Mouse (Mus musculus): ENCODE measurements around the gene Cfdp1. TPM values are rescaled to one million over a fixed set of nuclear protein-coding genes. Genes with fewer than 3 reads are reported as not detected.

The Cfdp1 gene
- polyA plus RNA-seq, 1 experiment from 2014 or later, result 217 TPM

DNA sequence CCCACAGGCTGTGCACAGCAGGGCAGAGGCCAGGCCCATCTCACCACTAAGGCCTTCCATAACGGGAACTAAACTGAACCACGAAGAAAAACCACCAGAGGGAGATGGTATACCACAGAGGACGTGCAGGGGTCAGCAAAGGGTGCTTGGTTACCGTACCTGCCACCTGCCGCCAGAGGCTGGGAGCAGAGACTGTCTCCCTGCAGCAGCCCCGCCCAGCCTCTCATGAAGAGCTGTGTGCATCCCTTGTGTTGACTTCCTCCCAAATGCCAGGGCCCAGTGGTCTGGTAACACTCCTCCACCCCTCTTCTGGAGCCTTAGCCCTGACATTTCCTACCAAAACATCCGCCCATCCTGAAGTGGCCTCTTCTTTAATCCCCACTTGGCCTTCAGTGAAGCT is 114.5 kb downstream of the Cfdp1 start:
- Histone ChIP-seq H3K27ac (peak overlapping the region; percentile 56), H3K4me3 (no peak overlapping the region), H3K27me3 (ENCODE audit: insufficient read depth, poor library complexity, severe bottlenecking) (no peaks in the 10 kb centered on the region), H3K36me3 (peaks cover 5% of the 10 kb centered on the region; the same call in 1 of the 2 replicates), H3K9me3 (no peaks in the 10 kb centered on the region), H3K4me1 (peaks cover 95% of the 10 kb centered on the region)
- WGBS, result 48% methylated on average over 7 of the region's 7 CpGs
- DNase-seq (ENCODE audit: low spot score), result no peak

DNA sequence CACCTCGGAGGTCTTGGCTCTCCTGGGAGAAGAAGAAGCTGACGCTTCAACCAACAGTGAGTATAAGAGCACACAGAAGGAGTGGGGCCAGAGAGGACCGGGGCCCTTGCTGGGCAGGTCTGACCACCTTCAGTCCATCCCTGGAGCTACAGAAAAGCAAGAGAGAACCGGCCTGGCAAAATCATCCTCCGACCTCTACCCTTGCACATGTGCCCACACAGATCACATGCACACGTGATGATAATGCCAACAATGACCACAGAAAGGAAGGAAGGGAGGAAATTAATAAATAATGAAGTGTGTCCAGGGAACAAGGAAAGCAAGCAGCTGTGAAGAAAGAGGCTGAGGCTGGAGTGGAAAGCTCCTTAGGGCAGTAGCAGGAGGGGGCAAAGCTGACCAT is 115.2 kb downstream of the Cfdp1 start:
- Histone ChIP-seq H3K9me3 (no peaks in the 10 kb centered on the region), H3K36me3 (peaks cover 5% of the 10 kb centered on the region; the same call in 1 of the 2 replicates), H3K4me3 (no peak overlapping the region), H3K27me3 (ENCODE audit: insufficient read depth, poor library complexity, severe bottlenecking) (no peaks in the 10 kb centered on the region), H3K4me1 (peaks cover 95% of the 10 kb centered on the region), H3K27ac (0 out of 2 replicates have a peak overlapping the region, but pooled peaks have one; percentile 56)
- 71% methylated on average over 6 of the region's 6 CpGs for WGBS
- no peak for DNase-seq (ENCODE audit: low spot score)

- peaks cover 5% of the 10 kb centered on the region; the same call in 1 of the 2 replicates for H3K36me3 ChIP-seq
- H3K9me3 ChIP-seq, result no peaks in the 10 kb centered on the region
- 0 out of 2 replicates have a peak overlapping the region, but pooled peaks have one; percentile 8 for H3K4me3 ChIP-seq
- H3K4me1 ChIP-seq, result peaks cover 92% of the 10 kb centered on the region
- H3K27me3 ChIP-seq (ENCODE audit: insufficient read depth, poor library complexity, severe bottlenecking), result no peaks in the 10 kb centered on the region
- no peak for DNase-seq (ENCODE audit: low spot score)
- H3K27ac ChIP-seq, result peak overlapping the region; percentile 95
- 45% methylated on average over 7 of the region's 7 CpGs for WGBS
These were observed 117.8 kb downstream of the Cfdp1 start for GRCm38 (mm10) chr8:111736321-111736720.

DNA sequence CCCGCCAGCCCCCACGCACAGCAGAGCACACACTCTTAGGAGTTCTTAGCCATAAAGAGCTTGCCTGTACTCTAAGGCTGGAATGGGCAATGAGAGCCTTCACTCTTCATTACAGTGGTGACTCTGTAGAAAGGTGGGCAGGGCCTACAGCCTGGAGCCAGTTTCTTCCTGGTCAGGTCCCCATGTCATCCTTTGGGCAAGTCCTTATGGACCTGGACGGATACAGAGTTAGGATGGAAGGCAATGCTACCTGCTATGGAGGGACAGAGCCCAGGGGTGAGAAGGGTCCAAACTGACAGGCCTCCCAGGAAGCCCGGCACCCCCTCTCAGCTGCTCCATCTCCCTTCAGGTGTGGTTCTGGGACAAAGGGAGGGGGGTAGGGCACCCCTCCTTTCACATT is 118.3 kb downstream of the Cfdp1 start:
- H3K9me3 ChIP-seq, result no peaks in the 10 kb centered on the region
- peaks cover 5% of the 10 kb centered on the region; the same call in 1 of the 2 replicates for H3K36me3 ChIP-seq
- DNase-seq (ENCODE audit: low spot score), result no peak
- H3K27ac ChIP-seq, result peak overlapping the region; percentile 95
- 72% methylated on average over 4 of the region's 4 CpGs for WGBS
- H3K4me1 ChIP-seq, result peaks cover 92% of the 10 kb centered on the region
- no peaks in the 10 kb centered on the region for H3K27me3 ChIP-seq (ENCODE audit: insufficient read depth, poor library complexity, severe bottlenecking)
- peak overlapping the region; percentile 37; the same call in 1 of the 2 replicates for H3K4me3 ChIP-seq

GRCm38 (mm10) chr8:111735335-111735761 is 118.7 kb downstream of the Cfdp1 start:
- H3K27ac ChIP-seq, result peak overlapping the region; percentile 95
- no peak for DNase-seq (ENCODE audit: low spot score)
- WGBS, result 32% methylated on average over 8 of the region's 8 CpGs

DNA sequence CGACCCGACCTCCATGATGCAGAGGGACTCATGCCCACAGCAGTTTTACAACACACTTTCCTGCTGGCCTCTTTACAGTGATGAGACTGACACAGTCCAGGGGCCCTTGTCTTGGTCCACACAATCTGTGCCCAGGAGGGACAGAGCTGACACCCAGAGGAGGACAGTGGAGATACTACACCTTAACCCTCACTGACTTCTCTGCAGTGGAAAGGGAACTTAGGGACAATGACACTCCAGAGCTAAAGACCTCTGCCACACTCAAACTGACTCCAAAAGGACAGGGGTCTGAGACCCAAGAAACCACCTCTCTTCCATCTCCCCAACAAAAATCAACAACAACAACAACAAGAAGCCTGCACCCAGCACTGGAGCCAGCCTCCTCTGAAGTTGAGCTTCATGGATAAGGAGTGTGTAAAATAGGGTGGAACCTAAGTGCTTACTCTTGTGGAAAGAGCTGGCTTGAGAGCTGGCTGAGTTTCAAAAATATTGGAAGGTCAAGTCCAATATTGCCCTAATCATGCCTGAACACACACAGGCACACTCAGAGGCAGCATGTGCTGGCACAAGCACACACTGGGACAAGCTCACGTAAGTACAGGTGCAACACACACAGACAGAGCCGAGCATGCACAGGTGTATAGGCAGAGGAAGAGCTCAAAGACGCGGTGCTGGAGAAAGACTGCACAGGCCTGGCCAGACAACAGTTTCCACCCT is 119.7 kb downstream of the Cfdp1 start:
- H3K36me3 ChIP-seq, result peaks cover 5% of the 10 kb centered on the region; the same call in 1 of the 2 replicates
- H3K4me3 ChIP-seq, result peak overlapping the region; percentile 86; the same call in 1 of the 2 replicates
- no peaks in the 10 kb centered on the region for H3K27me3 ChIP-seq (ENCODE audit: insufficient read depth, poor library complexity, severe bottlenecking)
- 44% methylated on average over 6 of the region's 6 CpGs for WGBS
- no peak for DNase-seq (ENCODE audit: low spot score)
- no peaks in the 10 kb centered on the region for H3K9me3 ChIP-seq
- H3K27ac ChIP-seq, result peak overlapping the region; percentile 95
- H3K4me1 ChIP-seq, result peaks cover 92% of the 10 kb centered on the region

More at GRCm38 (mm10) chr8:111735335-111735761, 118.7 kb downstream of the Cfdp1 start:
- Histone ChIP-seq H3K36me3 (peaks cover 5% of the 10 kb centered on the region; the same call in 1 of the 2 replicates), H3K27me3 (ENCODE audit: insufficient read depth, poor library complexity, severe bottlenecking) (no peaks in the 10 kb centered on the region), H3K4me3 (peak overlapping the region; percentile 37; the same call in 1 of the 2 replicates), H3K9me3 (no peaks in the 10 kb centered on the region), H3K4me1 (peaks cover 92% of the 10 kb centered on the region)

DNA sequence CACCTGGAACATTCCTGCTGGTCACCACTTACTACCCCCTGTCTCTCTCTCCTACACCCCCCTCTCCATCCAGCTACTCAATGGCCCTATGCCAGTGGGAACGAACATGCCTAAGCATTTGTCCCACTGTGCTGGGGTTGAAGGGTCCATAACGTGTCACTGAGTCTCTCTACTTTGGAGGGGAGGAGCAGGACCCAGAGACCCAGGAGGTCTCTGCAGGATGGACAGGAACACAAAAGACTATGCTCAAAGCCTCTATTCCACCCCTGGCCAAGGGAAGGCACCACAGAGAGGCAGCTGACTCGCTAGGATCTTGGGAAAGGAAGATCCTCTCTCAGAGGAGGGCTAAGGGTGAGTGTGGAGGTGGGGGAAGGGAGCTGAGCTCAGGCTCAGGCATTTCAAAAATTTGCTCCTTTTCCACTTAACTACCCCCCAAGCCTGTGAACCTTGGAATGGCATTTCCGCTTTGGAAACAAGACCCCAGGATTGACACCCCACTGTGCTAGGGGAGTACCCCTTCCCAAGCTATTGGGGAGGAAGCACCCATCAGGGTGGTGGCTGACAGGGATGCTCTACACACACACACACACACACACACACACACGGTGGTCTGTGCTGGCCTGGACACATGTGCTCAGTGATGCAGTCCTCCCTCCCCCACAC is 120.4 kb downstream of the Cfdp1 start:
- H3K4me3 ChIP-seq, result peak overlapping the region; percentile 86
- H3K4me1 ChIP-seq, result peaks cover 92% of the 10 kb centered on the region
- WGBS, result 11% methylated on average over 5 of the region's 5 CpGs
- H3K36me3 ChIP-seq, result peaks cover 5% of the 10 kb centered on the region; the same call in 1 of the 2 replicates
- no peak for DNase-seq (ENCODE audit: low spot score)
- H3K27ac ChIP-seq, result peak overlapping the region; percentile 95
- H3K9me3 ChIP-seq, result no peaks in the 10 kb centered on the region
- no peaks in the 10 kb centered on the region for H3K27me3 ChIP-seq (ENCODE audit: insufficient read depth, poor library complexity, severe bottlenecking)

- no peaks in the 10 kb centered on the region for H3K9me3 ChIP-seq
- no peaks in the 10 kb centered on the region for H3K27me3 ChIP-seq (ENCODE audit: insufficient read depth, poor library complexity, severe bottlenecking)
- peak overlapping the region; percentile 95 for H3K27ac ChIP-seq
- peaks cover 95% of the 10 kb centered on the region for H3K4me1 ChIP-seq
- H3K4me3 ChIP-seq, result peak overlapping the region; percentile 86
- 24% methylated on average over 10 of the region's 10 CpGs for WGBS
- peaks cover 7% of the 10 kb centered on the region; the same call in 1 of the 2 replicates for H3K36me3 ChIP-seq
- DNase-seq (ENCODE audit: low spot score), result no peak
These were observed 121.5 kb downstream of the Cfdp1 start for GRCm38 (mm10) chr8:111732406-111733085.

DNA sequence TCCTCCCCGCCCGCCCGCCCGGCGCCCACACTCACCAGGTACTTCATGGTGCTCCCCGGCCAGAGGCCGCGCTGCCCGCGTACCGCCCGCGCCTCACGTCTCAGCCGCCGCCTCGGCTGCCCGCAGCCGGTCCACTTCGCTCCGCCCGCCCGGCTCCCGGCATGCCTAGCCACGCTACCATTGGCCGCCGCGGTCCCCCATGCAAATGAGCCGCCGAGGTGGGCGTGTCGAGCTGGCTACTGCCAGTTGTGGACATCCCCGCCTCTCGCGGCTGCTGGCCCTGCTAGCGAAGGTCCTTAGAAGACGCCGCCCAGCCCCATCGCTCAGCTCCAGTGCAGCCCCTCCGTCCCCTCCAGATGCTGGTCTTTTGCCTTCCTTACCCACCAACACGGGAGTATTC is 122.1 kb downstream of the Cfdp1 start:
- Histone ChIP-seq H3K4me1 (peaks cover 95% of the 10 kb centered on the region), H3K27ac (peak overlapping the region; percentile 95)
- WGBS, result under 1% methylated on average over 41 of the region's 41 CpGs

GRCm38 (mm10) chr8:111731231-111731977 is 122.7 kb downstream of the Cfdp1 start:
- peak overlapping the region; percentile 95 for H3K27ac ChIP-seq
- no peaks in the 10 kb centered on the region for H3K9me3 ChIP-seq
- H3K4me1 ChIP-seq, result peaks cover 95% of the 10 kb centered on the region
- DNase-seq (ENCODE audit: low spot score), result no peak
- H3K4me3 ChIP-seq, result peak overlapping the region; percentile 86
- H3K27me3 ChIP-seq (ENCODE audit: insufficient read depth, poor library complexity, severe bottlenecking), result no peaks in the 10 kb centered on the region
- peaks cover 2% of the 10 kb centered on the region; the same call in 1 of the 2 replicates for H3K36me3 ChIP-seq
- WGBS, result under 1% methylated on average over 39 of the region's 39 CpGs

More for the DNA sequence above, 122.1 kb downstream of the Cfdp1 start:
- H3K9me3 ChIP-seq, result no peaks in the 10 kb centered on the region
- peaks cover 3% of the 10 kb centered on the region; the same call in 1 of the 2 replicates for H3K36me3 ChIP-seq
- DNase-seq (ENCODE audit: low spot score), result peak; percentile 99
- peak overlapping the region; percentile 86 for H3K4me3 ChIP-seq
- no peaks in the 10 kb centered on the region for H3K27me3 ChIP-seq (ENCODE audit: insufficient read depth, poor library complexity, severe bottlenecking)

DNA sequence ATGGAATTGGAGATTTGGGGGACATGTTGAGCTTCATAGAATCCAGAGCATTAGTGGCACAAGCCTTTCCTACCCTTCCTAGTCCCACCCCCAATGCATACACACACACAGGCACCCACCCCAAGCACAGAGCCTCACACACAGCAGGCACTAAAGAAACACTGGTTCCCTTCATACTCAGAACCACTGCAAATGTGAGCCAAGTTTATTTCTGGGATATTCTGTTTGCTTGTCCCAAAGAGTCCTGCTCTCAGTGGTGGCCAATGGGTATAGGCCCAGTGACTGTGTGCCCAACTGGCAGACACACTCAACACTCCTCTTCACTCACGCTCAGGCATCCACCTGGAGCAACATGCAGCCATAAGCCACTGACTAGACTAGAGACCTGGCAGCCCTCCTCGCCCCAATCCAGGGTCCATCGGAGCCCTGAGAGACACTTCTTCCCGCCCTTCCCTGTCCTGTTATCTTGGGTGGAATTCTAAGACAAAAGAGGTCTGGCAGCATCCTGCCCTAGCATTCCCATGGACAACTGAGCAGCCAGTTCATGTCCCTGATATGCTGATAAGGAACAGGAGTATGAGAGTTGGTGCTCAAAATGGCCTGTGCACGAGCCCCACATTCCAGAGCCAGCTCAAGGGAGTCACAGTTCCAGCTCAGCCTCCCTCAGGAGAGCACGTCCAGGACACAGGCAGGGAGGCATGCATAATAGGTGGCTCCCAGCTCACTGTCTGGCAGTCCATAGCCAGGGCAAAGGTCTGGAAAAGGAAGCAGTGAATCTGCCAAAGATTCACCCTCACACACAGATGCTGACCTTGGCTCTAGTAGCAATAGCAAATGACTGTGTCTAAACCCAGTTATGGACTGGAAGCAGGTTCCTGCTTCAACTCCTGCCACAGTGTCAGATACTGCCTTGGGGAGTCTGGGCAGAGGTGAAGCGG is 124.6 kb downstream of the Cfdp1 start:
- 22% methylated on average over 7 of the region's 7 CpGs for WGBS
- Histone ChIP-seq H3K27ac (peak overlapping the region; percentile 95), H3K36me3 (0 out of 2 replicates have a peak, but pooled peaks cover 2% of the 10 kb centered on the region), H3K9me3 (no peaks in the 10 kb centered on the region), H3K27me3 (ENCODE audit: insufficient read depth, poor library complexity, severe bottlenecking) (no peaks in the 10 kb centered on the region), H3K4me1 (peaks cover 93% of the 10 kb centered on the region), H3K4me3 (peak overlapping the region; percentile 86)
- no peak for DNase-seq (ENCODE audit: low spot score)
